In the genomic region with DNA sequence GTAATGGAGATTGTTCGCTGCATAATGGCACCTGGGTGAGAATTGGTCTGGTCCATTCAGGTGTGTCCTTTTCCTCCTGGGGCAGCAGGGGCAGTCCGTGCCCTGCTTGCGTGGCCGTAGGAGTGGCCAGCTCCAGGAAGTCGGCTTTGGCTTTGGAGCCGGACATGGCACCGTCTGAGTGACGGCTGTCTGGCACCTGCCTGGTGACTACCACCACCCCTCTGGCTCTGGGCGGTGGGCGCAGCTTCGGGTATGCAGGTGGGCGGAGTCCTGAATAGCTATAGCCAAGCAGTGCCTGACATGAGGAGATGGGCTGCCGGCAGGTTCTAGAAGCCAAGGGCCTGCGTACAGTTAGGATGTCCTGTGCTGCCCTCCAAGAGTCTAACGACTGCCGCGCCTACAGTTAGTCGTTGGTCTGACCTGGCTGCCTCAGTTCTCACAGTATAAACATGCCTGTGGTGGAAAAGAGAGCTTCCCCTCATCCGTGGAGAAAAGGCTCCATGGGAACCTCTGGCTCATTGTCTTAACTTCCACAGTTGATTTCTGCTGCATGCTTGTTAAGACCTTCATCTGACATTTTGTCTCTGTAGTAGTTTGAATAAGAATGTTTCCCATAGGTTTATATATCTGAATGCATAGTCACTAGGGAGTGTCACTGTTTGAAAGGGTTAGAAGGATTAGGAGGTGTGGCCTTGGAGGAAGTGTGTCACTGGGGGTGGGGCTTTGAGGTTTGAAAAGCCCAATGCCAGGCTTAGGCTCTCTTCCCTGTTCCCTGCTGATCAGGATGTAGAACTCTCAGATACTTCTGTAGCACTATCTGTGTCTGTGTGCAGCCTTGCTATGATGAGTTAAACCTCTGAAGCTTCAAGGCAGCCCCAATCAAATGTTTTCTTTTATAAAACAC, we compare ENCODE assay signal across 1 mouse cellular context.
TF ChIP-seq lines count a peak whose summit lies in the region.

No protein-coding gene starts in this region.

TF ChIP-seq in MEL, 35 proteins besides CTCF, POLR2A, EP300 and RAD21:
- TF ChIP-seq MYB (IDR thresholded peaks at IDR 0.05; ENCODE audit: low read depth, low read length) (no peak), NRF1 (IDR thresholded peaks at IDR 0.05; ENCODE audit: insufficient read depth, low read depth, low read length, poor library complexity, severe bottlenecking) (no peak), CHD1 (IDR thresholded peaks at IDR 0.05; ENCODE audit: low read depth, low read length) (no peak), NELFE (IDR thresholded peaks at IDR 0.05; ENCODE audit: low read depth, low read length) (no peak), UBTF (IDR thresholded peaks at IDR 0.05; ENCODE audit: borderline replicate concordance, insufficient read depth, low read depth, low read length) (no peak), MYC (IDR thresholded peaks at IDR 0.05; ENCODE audit: low read depth, low read length) (no peak), E2F4 (IDR thresholded peaks at IDR 0.05; ENCODE audit: borderline replicate concordance, low read depth, low read length) (no peak), USF1 (IDR thresholded peaks at IDR 0.05; ENCODE audit: low read depth, low read length) (no peak), GABPA (IDR thresholded peaks at IDR 0.05; ENCODE audit: low read depth, low read length) (no peak), MAFK (IDR thresholded peaks at IDR 0.05; ENCODE audit: borderline replicate concordance, low read depth, low read length) (no peak), SIN3A (IDR thresholded peaks at IDR 0.05; ENCODE audit: low read length) (no peak)
